Mouse (Mus musculus): Measurements from ENCODE around the gene Slc22a23. TPM values are rescaled to one million over a fixed set of nuclear protein-coding genes. Genes with fewer than 3 reads are reported as not detected.

Gene Slc22a23
- polyA plus RNA-seq, 1 experiment: 12.7 TPM

DNA sequence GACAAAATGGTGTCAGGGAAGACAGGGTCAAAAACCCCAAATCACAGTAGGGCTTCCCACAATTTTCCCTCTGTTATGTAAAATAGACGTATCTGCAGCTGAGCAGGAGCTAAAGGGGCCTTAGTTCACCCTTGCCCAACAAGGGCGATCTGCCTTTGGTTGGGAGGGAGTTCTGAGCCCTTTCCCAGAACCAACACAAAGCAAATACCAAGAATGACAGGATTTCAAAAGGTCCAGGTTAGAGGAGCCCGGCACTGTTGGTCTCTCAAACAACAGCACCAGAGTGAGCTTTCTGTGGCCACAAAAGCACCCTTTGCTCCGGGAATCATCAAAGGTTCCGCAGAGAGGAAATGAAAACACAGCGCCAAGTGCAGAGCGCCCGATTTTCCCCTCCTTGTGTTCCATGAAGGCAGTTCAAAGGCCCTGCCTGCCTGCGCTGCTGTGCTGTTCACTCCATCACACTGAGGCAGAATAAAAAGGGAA lies 57.3 kb downstream of the Slc22a23 start:
- H3K27me3 ChIP-seq (ENCODE audit: control insufficient read depth, insufficient read depth, low read length): no peaks in the 10 kb centered on the region
- H3K36me3 ChIP-seq (ENCODE audit: control insufficient read depth, insufficient read depth, low read length): no peaks in the 10 kb centered on the region
- H3K27ac ChIP-seq (ENCODE audit: control insufficient read depth, insufficient read depth, low read length): no peak overlapping the region
- WGBS: 62% methylated on average over 9 of the region's 9 CpGs
- no peak for TF ChIP-seq CTCF (IDR thresholded peaks at IDR 0.05; ENCODE audit: borderline replicate concordance, control insufficient read depth, extremely low read depth, insufficient read depth, low read length, poor library complexity)
- no peak for TF ChIP-seq POLR2A (IDR thresholded peaks at IDR 0.05; ENCODE audit: control insufficient read depth, extremely low read depth, insufficient read depth, low read length, poor library complexity)
- no peaks in the 10 kb centered on the region for H3K4me1 ChIP-seq (replicated peaks; ENCODE audit: control insufficient read depth, insufficient read depth, low read length)
- no peak overlapping the region for H3K4me3 ChIP-seq (ENCODE audit: control insufficient read depth, insufficient read depth, low read length)
- DNase-seq: no peak

DNA sequence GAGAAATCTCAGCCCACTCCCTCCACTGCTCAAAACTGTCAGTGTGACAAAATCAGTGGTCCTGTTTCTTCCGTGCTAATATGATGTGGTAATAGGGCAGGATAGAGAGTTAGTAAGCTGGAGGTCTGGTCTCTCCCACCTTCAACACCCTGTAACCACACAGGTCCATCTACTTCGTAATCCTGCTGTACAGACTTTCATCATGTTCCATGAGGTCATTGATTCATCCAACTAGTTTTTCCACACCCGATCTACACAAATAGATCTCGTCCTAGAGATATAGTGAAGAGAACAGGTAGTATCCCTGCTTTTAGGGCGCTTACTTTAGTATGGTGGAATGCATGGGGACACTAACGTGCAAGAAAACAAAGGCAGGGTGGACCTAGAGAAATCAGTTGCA lies 63.6 kb downstream of the Slc22a23 start:
- H3K36me3 ChIP-seq (ENCODE audit: control insufficient read depth, insufficient read depth, low read length): no peaks in the 10 kb centered on the region
- no peak overlapping the region for H3K4me3 ChIP-seq (ENCODE audit: control insufficient read depth, insufficient read depth, low read length)
- H3K4me1 ChIP-seq (replicated peaks; ENCODE audit: control insufficient read depth, insufficient read depth, low read length): no peaks in the 10 kb centered on the region; the same call in 1 of the 2 replicates
- no peak for DNase-seq
- TF ChIP-seq CTCF (IDR thresholded peaks at IDR 0.05; ENCODE audit: borderline replicate concordance, control insufficient read depth, extremely low read depth, insufficient read depth, low read length, poor library complexity) (no peak), POLR2A (IDR thresholded peaks at IDR 0.05; ENCODE audit: control insufficient read depth, extremely low read depth, insufficient read depth, low read length, poor library complexity) (no peak)
- 89% methylated on average over 6 of the region's 6 CpGs for WGBS
- no peak overlapping the region for H3K27ac ChIP-seq (ENCODE audit: control insufficient read depth, insufficient read depth, low read length)
- H3K27me3 ChIP-seq (ENCODE audit: control insufficient read depth, insufficient read depth, low read length): no peaks in the 10 kb centered on the region

DNA sequence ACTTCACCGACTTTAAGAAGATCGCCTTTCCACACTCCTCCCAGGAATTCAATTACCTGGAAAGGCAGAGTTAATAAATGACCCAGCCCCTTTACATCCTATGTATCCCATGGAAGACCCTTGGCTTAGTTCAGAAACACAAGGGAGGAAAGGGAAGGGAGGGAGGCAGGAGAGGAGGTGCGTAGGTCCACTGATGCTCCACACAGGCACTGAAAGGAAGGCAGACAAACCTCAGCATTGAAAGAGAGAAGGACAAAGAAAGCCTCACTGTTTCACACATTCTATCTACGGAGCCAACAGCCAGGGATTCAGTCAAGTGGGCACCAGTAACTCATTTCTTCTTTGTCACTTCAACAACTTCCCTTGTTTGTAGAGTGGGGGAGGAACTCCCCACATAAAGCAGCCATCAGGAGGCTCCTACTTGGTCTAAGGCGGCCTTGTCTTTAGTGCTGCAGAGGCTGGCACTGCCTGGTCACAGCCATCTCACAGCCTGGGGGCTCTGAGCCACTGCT lies 66.2 kb downstream of the Slc22a23 start:
- no peak for DNase-seq
- H3K36me3 ChIP-seq (ENCODE audit: control insufficient read depth, insufficient read depth, low read length): no peaks in the 10 kb centered on the region
- no peaks in the 10 kb centered on the region for H3K27me3 ChIP-seq (ENCODE audit: control insufficient read depth, insufficient read depth, low read length)
- H3K4me3 ChIP-seq (ENCODE audit: control insufficient read depth, insufficient read depth, low read length): no peak overlapping the region
- no peak for TF ChIP-seq POLR2A (IDR thresholded peaks at IDR 0.05; ENCODE audit: control insufficient read depth, extremely low read depth, insufficient read depth, low read length, poor library complexity)
- no peak for TF ChIP-seq CTCF (IDR thresholded peaks at IDR 0.05; ENCODE audit: borderline replicate concordance, control insufficient read depth, extremely low read depth, insufficient read depth, low read length, poor library complexity)
- WGBS: 89% methylated on average over 5 of the region's 5 CpGs
- no peak overlapping the region for H3K27ac ChIP-seq (ENCODE audit: control insufficient read depth, insufficient read depth, low read length)
- H3K4me1 ChIP-seq (replicated peaks; ENCODE audit: control insufficient read depth, insufficient read depth, low read length): no peaks in the 10 kb centered on the region; the same call in 1 of the 2 replicates

DNA sequence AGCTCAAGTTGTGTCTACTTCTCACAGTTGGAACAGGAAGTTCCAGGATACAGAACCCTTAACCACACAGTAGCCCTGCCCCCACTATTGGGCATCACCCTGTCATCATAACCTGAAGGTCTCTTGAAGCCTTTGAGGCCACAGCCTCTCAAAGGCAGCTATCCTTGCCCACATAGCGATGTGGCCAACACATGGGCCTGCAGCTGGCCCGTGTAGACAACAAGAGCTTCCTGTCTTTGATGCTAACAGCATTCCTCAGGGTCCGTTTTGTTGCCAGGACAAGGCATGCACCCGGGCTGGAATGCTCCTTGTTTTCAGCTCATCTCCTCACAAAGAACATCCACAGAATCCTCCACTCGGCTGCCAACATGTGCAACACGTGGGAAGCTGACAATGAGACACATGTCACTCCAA lies 66.7 kb downstream of the Slc22a23 start:
- no peaks in the 10 kb centered on the region; the same call in 1 of the 2 replicates for H3K4me1 ChIP-seq (replicated peaks; ENCODE audit: control insufficient read depth, insufficient read depth, low read length)
- H3K27me3 ChIP-seq (ENCODE audit: control insufficient read depth, insufficient read depth, low read length): no peaks in the 10 kb centered on the region
- H3K4me3 ChIP-seq (ENCODE audit: control insufficient read depth, insufficient read depth, low read length): no peak overlapping the region
- no peaks in the 10 kb centered on the region for H3K36me3 ChIP-seq (ENCODE audit: control insufficient read depth, insufficient read depth, low read length)
- 35% methylated on average over 6 of the region's 6 CpGs for WGBS
- H3K27ac ChIP-seq (ENCODE audit: control insufficient read depth, insufficient read depth, low read length): no peak overlapping the region
- TF ChIP-seq CTCF (IDR thresholded peaks at IDR 0.05; ENCODE audit: borderline replicate concordance, control insufficient read depth, extremely low read depth, insufficient read depth, low read length, poor library complexity) (no peak), POLR2A (IDR thresholded peaks at IDR 0.05; ENCODE audit: control insufficient read depth, extremely low read depth, insufficient read depth, low read length, poor library complexity) (no peak)
- no peak for DNase-seq

DNA sequence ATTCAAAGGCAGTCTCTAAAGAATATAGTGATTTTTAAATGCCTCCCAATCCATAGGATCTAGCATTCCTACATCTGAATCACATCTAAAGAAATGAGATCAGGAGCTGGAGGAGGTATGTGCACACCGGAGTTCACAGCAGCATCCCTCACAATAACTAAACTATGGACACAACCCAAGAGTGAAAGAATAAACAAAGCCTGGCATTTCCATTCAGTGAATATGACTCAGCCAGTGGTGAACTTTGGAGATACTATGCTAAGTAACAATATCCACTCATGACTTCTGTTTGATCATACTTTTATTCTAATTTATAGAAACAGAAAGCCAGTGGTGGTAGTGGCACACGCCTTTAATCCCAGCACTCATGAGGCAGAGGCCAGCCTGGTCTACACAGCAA lies 67.4 kb downstream of the Slc22a23 start:
- no peak for DNase-seq
- no peaks in the 10 kb centered on the region for H3K27me3 ChIP-seq (ENCODE audit: control insufficient read depth, insufficient read depth, low read length)
- no peak for TF ChIP-seq POLR2A (IDR thresholded peaks at IDR 0.05; ENCODE audit: control insufficient read depth, extremely low read depth, insufficient read depth, low read length, poor library complexity)
- no peak for TF ChIP-seq CTCF (IDR thresholded peaks at IDR 0.05; ENCODE audit: borderline replicate concordance, control insufficient read depth, extremely low read depth, insufficient read depth, low read length, poor library complexity)
- no peak overlapping the region for H3K27ac ChIP-seq (ENCODE audit: control insufficient read depth, insufficient read depth, low read length)
- H3K4me3 ChIP-seq (ENCODE audit: control insufficient read depth, insufficient read depth, low read length): no peak overlapping the region
- no peaks in the 10 kb centered on the region; the same call in 1 of the 2 replicates for H3K4me1 ChIP-seq (replicated peaks; ENCODE audit: control insufficient read depth, insufficient read depth, low read length)
- 87% methylated on average over 2 of the region's 2 CpGs for WGBS
- no peaks in the 10 kb centered on the region for H3K36me3 ChIP-seq (ENCODE audit: control insufficient read depth, insufficient read depth, low read length)

DNA sequence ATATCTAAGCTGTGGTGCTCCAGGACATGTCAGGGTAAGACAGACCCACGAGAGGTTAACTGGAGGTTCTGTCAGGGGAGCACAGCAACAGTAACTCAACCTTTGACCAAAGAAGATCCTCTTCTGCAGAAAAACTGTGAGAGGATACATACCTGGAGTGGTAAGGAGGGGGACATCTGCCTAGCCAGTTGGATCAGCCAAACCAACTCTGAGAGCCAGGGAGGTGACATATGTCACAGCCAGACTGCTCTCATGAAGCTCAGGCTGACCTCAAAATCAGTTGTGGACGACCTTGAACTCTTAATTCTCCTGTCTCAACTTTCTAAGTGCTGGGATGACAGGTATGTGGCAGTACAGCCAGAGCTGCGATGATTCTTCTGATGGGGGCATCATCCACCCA lies 68.0 kb downstream of the Slc22a23 start:
- Histone ChIP-seq H3K27ac (ENCODE audit: control insufficient read depth, insufficient read depth, low read length) (no peak overlapping the region), H3K27me3 (ENCODE audit: control insufficient read depth, insufficient read depth, low read length) (no peaks in the 10 kb centered on the region), H3K4me3 (ENCODE audit: control insufficient read depth, insufficient read depth, low read length) (no peak overlapping the region), H3K4me1 (replicated peaks; ENCODE audit: control insufficient read depth, insufficient read depth, low read length) (no peaks in the 10 kb centered on the region; the same call in 1 of the 2 replicates), H3K36me3 (ENCODE audit: control insufficient read depth, insufficient read depth, low read length) (no peaks in the 10 kb centered on the region)
- no peak for DNase-seq
- no peak for TF ChIP-seq CTCF (IDR thresholded peaks at IDR 0.05; ENCODE audit: borderline replicate concordance, control insufficient read depth, extremely low read depth, insufficient read depth, low read length, poor library complexity)
- TF ChIP-seq POLR2A (IDR thresholded peaks at IDR 0.05; ENCODE audit: control insufficient read depth, extremely low read depth, insufficient read depth, low read length, poor library complexity): no peak
- WGBS: 90% methylated on average over 3 of the region's 3 CpGs

DNA sequence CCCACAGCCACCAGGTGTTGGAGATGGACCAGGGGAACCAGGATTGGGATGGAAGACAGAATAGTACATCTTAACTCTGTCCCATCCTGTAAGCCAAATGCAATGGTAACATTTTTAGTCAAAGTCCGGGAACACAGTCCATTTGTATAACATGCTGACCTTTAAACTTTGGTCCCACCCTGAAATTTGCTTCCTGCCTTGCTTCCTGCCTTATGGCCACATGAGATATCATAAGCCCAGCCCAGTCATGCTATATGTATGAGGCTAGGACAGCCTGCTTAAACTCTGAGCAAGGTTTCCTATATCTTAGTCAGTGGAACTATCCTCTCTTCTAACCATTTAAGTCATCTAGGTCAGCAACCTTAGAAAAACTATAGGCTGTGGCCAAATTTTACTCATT lies 70.1 kb downstream of the Slc22a23 start:
- no peak for TF ChIP-seq POLR2A (IDR thresholded peaks at IDR 0.05; ENCODE audit: control insufficient read depth, extremely low read depth, insufficient read depth, low read length, poor library complexity)
- no peak for TF ChIP-seq CTCF (IDR thresholded peaks at IDR 0.05; ENCODE audit: borderline replicate concordance, control insufficient read depth, extremely low read depth, insufficient read depth, low read length, poor library complexity)
- no peaks in the 10 kb centered on the region; the same call in 1 of the 2 replicates for H3K4me1 ChIP-seq (replicated peaks; ENCODE audit: control insufficient read depth, insufficient read depth, low read length)
- DNase-seq: no peak
- H3K36me3 ChIP-seq (ENCODE audit: control insufficient read depth, insufficient read depth, low read length): no peaks in the 10 kb centered on the region
- H3K27ac ChIP-seq (ENCODE audit: control insufficient read depth, insufficient read depth, low read length): no peak overlapping the region
- no peaks in the 10 kb centered on the region for H3K27me3 ChIP-seq (ENCODE audit: control insufficient read depth, insufficient read depth, low read length)
- 94% methylated on average over 1 of the region's 1 CpGs for WGBS
- H3K4me3 ChIP-seq (ENCODE audit: control insufficient read depth, insufficient read depth, low read length): no peak overlapping the region

All from thymus, adult 2 months (tissue).